8 mouse cellular contexts compared by ENCODE assay signal in genomic region chr6:15789523-15790500, GRCm38 (mm10).
DNase-seq lines count a peak whose midpoint lies in the region; ATAC-seq and TF ChIP-seq lines count a peak whose summit lies in the region.

No protein-coding gene starts in this region.

- no peak for TF ChIP-seq POLR2A in testis, adult 2 months (IDR thresholded peaks at IDR 0.05; ENCODE audit: control insufficient read depth, low read depth, low read length)

- TF ChIP-seq EP300 in liver, embryonic 14.5 days (IDR thresholded peaks at IDR 0.05; ENCODE audit: low read depth) = no peak

- no peak overlapping the region for H3K4me3 ChIP-seq in heart, embryonic 15.5 days
- no peak overlapping the region for H3K4me3 ChIP-seq in liver, embryonic 14.5 days (ENCODE audit: insufficient read depth in 1 of 2, low read depth in 2 of 2, low read length in 2 of 2)
- no peak overlapping the region for H3K4me3 ChIP-seq in neural tube, embryonic 12.5 days
- H3K4me3 ChIP-seq in testis, adult 2 months (ENCODE audit: control insufficient read depth, low read depth, low read length) = no peak overlapping the region

- peaks cover 16% of the 10 kb centered on the region for H3K4me1 ChIP-seq in heart, embryonic 15.5 days (replicated peaks)
- no peaks in the 10 kb centered on the region for H3K4me1 ChIP-seq in liver, embryonic 14.5 days (replicated peaks; ENCODE audit: control insufficient read depth in 2 of 2, insufficient read depth in 2 of 2, low read length in 1 of 2)
- H3K4me1 ChIP-seq in neural tube, embryonic 12.5 days = peaks cover 7% of the 10 kb centered on the region; the same call in 1 of the 2 replicates
- H3K4me1 ChIP-seq in testis, adult 2 months (ENCODE audit: control insufficient read depth, insufficient read depth, low read length) = no peaks in the 10 kb centered on the region

- no peaks in the 10 kb centered on the region for H3K27me3 ChIP-seq in heart, embryonic 15.5 days
- no peaks in the 10 kb centered on the region for H3K27me3 ChIP-seq in liver, embryonic 14.5 days (ENCODE audit: control insufficient read depth, insufficient read depth, low read length)
- H3K27me3 ChIP-seq in neural tube, embryonic 12.5 days (replicated peaks) = no peaks in the 10 kb centered on the region
- no peaks in the 10 kb centered on the region for H3K27me3 ChIP-seq in testis, adult 2 months (ENCODE audit: control insufficient read depth, insufficient read depth, low read length)

- 35% methylated on average over 16 of the region's 16 CpGs for WGBS in heart, embryonic 15.5 days
- WGBS in liver, embryonic 14.5 days (ENCODE audit: insufficient replicate concordance) = 42% methylated on average over 16 of the region's 16 CpGs
- WGBS in neural tube, embryonic 12.5 days = 20% methylated on average over 16 of the region's 16 CpGs

- no peaks in the 10 kb centered on the region for H3K36me3 ChIP-seq in heart, embryonic 15.5 days
- no peaks in the 10 kb centered on the region for H3K36me3 ChIP-seq in liver, embryonic 14.5 days (replicated peaks; ENCODE audit: control insufficient read depth, insufficient read depth, low read depth)
- no peaks in the 10 kb centered on the region for H3K36me3 ChIP-seq in neural tube, embryonic 12.5 days
- H3K36me3 ChIP-seq in testis, adult 2 months (ENCODE audit: control insufficient read depth, insufficient read depth, low read length) = no peaks in the 10 kb centered on the region

- H3K4me2 ChIP-seq in heart, embryonic 15.5 days = no peak overlapping the region
- H3K4me2 ChIP-seq in liver, embryonic 14.5 days (ENCODE audit: low read depth) = no peak overlapping the region
- peak overlapping the region; percentile 34 for H3K4me2 ChIP-seq in neural tube, embryonic 12.5 days (replicated peaks)

- no peak overlapping the region for H3K9ac ChIP-seq in heart, embryonic 15.5 days
- no peak overlapping the region for H3K9ac ChIP-seq in liver, embryonic 14.5 days (replicated peaks)
- H3K9ac ChIP-seq in neural tube, embryonic 12.5 days = no peak overlapping the region

- H3K27ac ChIP-seq in heart, embryonic 15.5 days = no peak overlapping the region; the same call in 1 of the 2 replicates
- no peak overlapping the region for H3K27ac ChIP-seq in liver, embryonic 14.5 days
- H3K27ac ChIP-seq in neural tube, embryonic 12.5 days = no peak overlapping the region
- no peak overlapping the region for H3K27ac ChIP-seq in testis, adult 2 months (ENCODE audit: control insufficient read depth, insufficient read depth, low read depth, low read length)

- peak; percentile 3 for DNase-seq in 416B (ENCODE audit: low read depth)
- peak; percentile 83 for DNase-seq in adrenal gland, postnatal 25 days
- peak; percentile 49 for DNase-seq in fibroblast of lung, adult 2 months (ENCODE audit: low read depth)
- DNase-seq in kidney, postnatal 10 days = peak; percentile 86
- peak in 1 of 3 experiments; percentile 1 for DNase-seq in liver, embryonic 14.5 days (ENCODE audit: low read depth in 3 of 3, low spot score in 3 of 3)

- ATAC-seq in heart, embryonic 15.5 days (replicated peaks; ENCODE audit: insufficient number of reproducible peaks, insufficient read depth, low FRiP score, low read depth) = 0 out of 2 replicates have a peak, but pooled peaks have one; percentile 62
- no peak for ATAC-seq in liver, embryonic 14.5 days (ENCODE audit: insufficient read depth)
- ATAC-seq in neural tube, embryonic 12.5 days (ENCODE audit: low FRiP score, low read depth) = peak; percentile 87

- no peaks in the 10 kb centered on the region for H3K9me3 ChIP-seq in heart, embryonic 15.5 days (replicated peaks)
- H3K9me3 ChIP-seq in liver, embryonic 14.5 days (ENCODE audit: control insufficient read depth, low read length) = no peaks in the 10 kb centered on the region
- no peaks in the 10 kb centered on the region for H3K9me3 ChIP-seq in neural tube, embryonic 12.5 days

- TF ChIP-seq CTCF in liver, embryonic 14.5 days (IDR thresholded peaks at IDR 0.05; ENCODE audit: low read depth) = peak; percentile 75
- peak; percentile 64; the same call in 1 of the 2 replicates for TF ChIP-seq CTCF in testis, adult 2 months (IDR thresholded peaks at IDR 0.05; ENCODE audit: control insufficient read depth, insufficient read depth, insufficient replicate concordance, low read depth, low read length)
